Mouse (Mus musculus) megakaryocyte, embryonic 14.5 days (primary cell): ENCODE measurements at regions not wholly inside any gene's neighbourhood (a gene's known extent, or its start where the extent isn't known, plus 50 kb on each side); places are given as distances from the start of the nearest gene placed in this dataset.
A peak's percentile ranks its signal among the peaks of the same experiment; 100 is the strongest.

Source experiments
- H3K27me3 ChIP-seq: replicated peaks from 2 replicates; pipeline ENCODE3; 2012; ENCODE audit warnings: inconsistent platforms
- H3K36me3 ChIP-seq: replicated peaks from 2 replicates; pipeline ENCODE3; 2012; ENCODE audit warnings: low read length, inconsistent platforms, mixed read lengths
- H3K4me1 ChIP-seq: 2 replicates; pipeline ENCODE4 v1.6.1; 2012; ENCODE audit warnings: inconsistent platforms
- H3K4me3 ChIP-seq: replicated peaks from 2 replicates; pipeline ENCODE3; 2012; ENCODE audit warnings: moderate library complexity, mild to moderate bottlenecking, inconsistent platforms
- H3K9me3 ChIP-seq: 2 replicates; pipeline ENCODE4 v1.6.1; 2012; ENCODE audit warnings: inconsistent platforms
- FLI1 ChIP-seq: IDR thresholded peaks from 2 replicates; pipeline ENCODE4 v1.6.1; 2012; ENCODE audit warnings: low read length, inconsistent platforms, mixed read lengths
- GATA1 ChIP-seq: IDR thresholded peaks from 3 replicates; pipeline ENCODE4 v1.6.1; 2012; ENCODE audit warnings: mixed read lengths, low read length, inconsistent platforms, borderline replicate concordance

DNA sequence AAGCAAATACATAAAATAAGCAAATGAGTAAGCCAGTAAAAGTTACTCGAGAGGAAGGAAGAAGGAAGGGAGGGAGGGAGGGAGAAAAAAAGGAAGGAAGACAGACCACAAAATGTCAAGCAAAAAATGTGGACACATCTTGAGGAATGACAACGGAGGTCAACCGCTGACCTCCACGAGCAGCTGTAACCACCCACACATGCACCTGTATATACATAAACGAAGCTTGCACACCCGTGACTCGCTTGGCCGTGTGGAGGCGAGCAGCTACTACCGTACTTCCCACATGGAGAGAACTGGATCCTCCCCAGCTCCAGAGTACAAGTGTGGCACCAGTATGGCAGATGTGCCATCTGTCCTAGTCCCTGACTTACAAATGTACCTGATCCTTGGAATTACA lies 220.1 kb downstream of the Rplp1 start:
- Histone ChIP-seq H3K36me3 (no peaks in the 10 kb centered on the region), H3K27me3 (peaks cover 93% of the 10 kb centered on the region), H3K4me1 (peaks cover 18% of the 10 kb centered on the region), H3K4me3 (no peak overlapping the region), H3K9me3 (peaks cover 9% of the 10 kb centered on the region)
- TF ChIP-seq GATA1 (no peak), FLI1 (no peak)

DNA sequence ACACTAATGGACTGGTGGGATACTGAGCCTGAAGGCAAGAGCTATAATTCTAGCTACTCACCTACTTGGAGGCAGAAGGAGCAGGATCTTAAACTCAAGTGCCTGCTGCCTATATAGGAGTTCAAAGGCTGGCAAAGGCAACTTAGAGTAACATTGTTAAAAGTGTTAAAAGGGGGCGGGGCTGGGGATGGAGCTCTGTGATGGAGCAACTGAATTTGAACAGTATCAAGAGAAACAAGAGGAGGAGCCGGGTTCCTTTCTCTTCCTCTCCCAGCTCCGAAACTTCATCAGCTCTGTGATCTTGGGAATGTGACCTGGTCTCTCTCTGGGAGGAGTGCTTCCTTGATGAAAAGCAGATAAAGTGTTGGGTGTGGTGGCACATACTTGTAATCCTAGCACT lies 223.6 kb downstream of the Rplp1 start:
- no peak overlapping the region for H3K4me3 ChIP-seq
- H3K9me3 ChIP-seq = peaks cover 2% of the 10 kb centered on the region; the same call in 1 of the 2 replicates
- peaks cover 99% of the 10 kb centered on the region for H3K27me3 ChIP-seq
- TF ChIP-seq FLI1 (no peak), GATA1 (no peak)
- no peaks in the 10 kb centered on the region for H3K36me3 ChIP-seq
- peaks cover 28% of the 10 kb centered on the region for H3K4me1 ChIP-seq

DNA sequence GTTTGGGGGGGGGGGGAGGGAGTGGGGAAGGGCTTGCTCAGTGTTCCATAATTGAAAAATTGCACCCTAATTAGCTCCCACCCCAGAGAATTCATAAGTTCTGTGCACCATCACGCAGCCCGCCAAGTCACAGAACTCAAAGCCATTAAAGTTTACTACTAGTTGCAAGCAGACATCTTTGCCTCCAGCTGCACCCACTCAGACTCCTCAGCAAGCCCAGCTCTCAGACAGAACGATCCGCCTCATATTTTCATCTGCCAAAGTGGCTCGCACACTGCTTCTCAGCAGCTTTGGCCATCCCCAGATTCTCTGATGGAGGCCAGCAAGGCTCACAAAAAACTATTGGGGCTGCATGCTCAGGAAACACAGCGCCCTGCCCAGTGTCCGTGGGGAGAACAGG lies 224.4 kb downstream of the Rplp1 start:
- Histone ChIP-seq H3K4me3 (no peak overlapping the region), H3K36me3 (no peaks in the 10 kb centered on the region), H3K9me3 (peaks cover 6% of the 10 kb centered on the region; the same call in 1 of the 2 replicates), H3K27me3 (peaks cover 99% of the 10 kb centered on the region), H3K4me1 (peaks cover 22% of the 10 kb centered on the region)
- TF ChIP-seq FLI1 (no peak), GATA1 (no peak)

DNA sequence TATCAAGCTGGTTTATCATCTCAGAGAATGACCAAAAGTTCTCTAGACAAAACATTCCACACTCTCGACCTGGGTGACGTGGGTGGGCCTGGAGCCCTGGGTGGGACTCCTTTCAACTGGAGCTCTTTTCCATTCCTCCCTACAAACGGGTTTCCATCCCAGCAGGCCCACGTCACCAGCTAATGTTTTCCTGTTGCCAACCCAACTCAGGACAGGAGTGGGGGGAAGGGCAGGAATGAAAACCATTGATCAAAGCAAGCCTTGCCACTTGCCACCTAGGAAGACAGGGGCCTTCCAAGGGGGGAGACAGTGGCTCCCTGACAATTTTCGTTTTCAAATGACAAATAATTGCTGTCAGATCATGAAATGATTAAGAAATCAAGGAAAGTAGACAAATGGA lies 224.8 kb downstream of the Rplp1 start:
- Histone ChIP-seq H3K9me3 (peaks cover 7% of the 10 kb centered on the region), H3K4me1 (peaks cover 21% of the 10 kb centered on the region), H3K27me3 (peaks cover 98% of the 10 kb centered on the region), H3K4me3 (no peak overlapping the region), H3K36me3 (no peaks in the 10 kb centered on the region)
- no peak for TF ChIP-seq GATA1
- no peak for TF ChIP-seq FLI1

DNA sequence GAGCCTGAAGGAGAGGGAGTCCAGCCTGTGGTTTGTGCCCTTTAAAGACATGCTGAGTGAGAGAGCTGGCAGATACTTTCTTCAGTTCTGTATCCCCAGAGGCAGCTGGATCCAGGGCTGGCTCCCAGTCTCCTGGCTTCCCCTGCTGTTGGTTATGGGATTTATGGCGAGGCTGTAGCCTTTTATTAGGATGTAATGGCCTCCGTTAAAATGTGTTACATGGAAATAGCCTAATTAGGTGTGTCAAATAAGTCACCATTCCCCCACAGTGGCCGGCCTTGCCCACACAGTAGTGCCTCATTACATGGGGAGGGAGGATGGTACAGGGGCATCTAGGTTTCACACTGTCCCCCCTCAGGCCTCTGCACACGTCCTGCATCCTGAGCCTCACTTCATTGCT lies 230.8 kb downstream of the Rplp1 start:
- H3K4me3 ChIP-seq = no peak overlapping the region
- H3K9me3 ChIP-seq = peaks cover 7% of the 10 kb centered on the region

DNA sequence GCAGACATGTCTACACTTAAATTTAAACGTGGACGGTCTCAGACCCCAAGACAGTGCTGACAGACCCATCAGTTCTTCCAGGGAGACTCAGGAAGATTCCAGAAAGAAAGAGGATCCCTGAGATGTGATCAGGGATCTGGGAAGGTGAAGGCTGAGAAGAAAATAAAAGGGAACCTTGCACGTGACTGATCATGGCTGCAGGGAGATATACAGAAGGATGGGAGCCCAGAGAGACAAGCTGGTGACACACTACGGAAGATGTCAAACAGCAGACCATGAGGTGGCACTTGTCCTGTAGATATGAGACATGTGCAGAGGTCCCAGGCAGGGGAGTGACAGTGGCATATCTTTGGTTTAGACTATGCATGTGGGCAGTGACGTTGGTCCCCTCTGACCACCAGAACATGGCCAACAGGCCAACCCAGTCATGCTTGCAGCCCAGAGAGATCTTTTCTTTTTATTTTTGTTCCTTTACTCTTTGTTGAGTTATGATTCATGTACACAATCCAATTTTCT lies 231.5 kb downstream of the Rplp1 start:
- Histone ChIP-seq H3K27me3 (peaks cover 89% of the 10 kb centered on the region), H3K4me3 (peak overlapping the region; percentile 69), H3K4me1 (peaks cover 64% of the 10 kb centered on the region), H3K9me3 (peaks cover 7% of the 10 kb centered on the region), H3K36me3 (no peaks in the 10 kb centered on the region)
- no peak for TF ChIP-seq FLI1
- TF ChIP-seq GATA1 = no peak

More for the DNA sequence above, 230.8 kb downstream of the Rplp1 start:
- H3K36me3 ChIP-seq = no peaks in the 10 kb centered on the region
- H3K27me3 ChIP-seq = peaks cover 89% of the 10 kb centered on the region
- H3K4me1 ChIP-seq = peaks cover 63% of the 10 kb centered on the region
- no peak for TF ChIP-seq FLI1
- no peak for TF ChIP-seq GATA1

DNA sequence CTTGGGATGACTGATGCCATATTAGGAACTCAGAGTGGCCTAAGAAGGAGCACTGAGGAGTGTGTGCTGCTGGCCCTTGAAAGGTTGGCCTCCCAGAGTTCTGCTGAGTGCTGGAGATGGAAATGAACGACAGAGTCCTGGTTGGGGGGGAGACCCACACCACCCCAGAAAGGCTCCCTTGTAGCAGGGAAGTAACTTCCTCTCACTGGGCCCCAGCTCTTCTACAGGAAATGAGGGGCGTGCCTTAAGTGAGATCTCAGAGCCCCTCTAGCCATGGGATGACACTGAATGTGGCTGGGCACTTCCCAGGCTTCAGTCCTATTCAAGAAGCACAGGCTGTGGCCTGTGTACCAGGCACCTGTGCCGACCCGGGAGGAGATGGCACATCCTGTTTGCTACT lies 232.0 kb downstream of the Rplp1 start:
- Histone ChIP-seq H3K4me3 (peak overlapping the region; percentile 69), H3K4me1 (peaks cover 62% of the 10 kb centered on the region), H3K9me3 (peaks cover 7% of the 10 kb centered on the region), H3K36me3 (no peaks in the 10 kb centered on the region), H3K27me3 (peaks cover 89% of the 10 kb centered on the region)
- TF ChIP-seq FLI1 (no peak), GATA1 (no peak)

DNA sequence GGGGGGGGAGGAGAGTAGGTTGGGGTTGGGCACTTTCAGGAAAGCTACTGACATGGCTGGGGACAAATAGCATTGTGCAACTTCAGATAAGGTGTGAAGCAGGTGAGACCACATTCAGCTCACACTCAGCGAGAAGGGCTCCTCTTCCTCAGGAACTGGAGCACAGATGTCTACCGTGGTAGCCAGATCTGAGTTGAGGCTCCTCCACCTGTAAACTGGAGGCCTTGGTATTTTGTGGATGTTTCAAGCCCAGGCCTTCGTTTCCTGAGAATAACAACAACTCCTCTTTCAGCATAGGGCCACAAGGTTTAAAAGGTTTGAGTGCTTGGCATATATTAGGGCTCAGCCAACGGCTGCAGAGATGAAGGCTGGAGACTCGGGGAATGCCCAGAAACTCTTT lies 232.9 kb downstream of the Rplp1 start:
- Histone ChIP-seq H3K36me3 (no peaks in the 10 kb centered on the region), H3K4me1 (peaks cover 63% of the 10 kb centered on the region), H3K27me3 (peaks cover 88% of the 10 kb centered on the region), H3K9me3 (peaks cover 7% of the 10 kb centered on the region), H3K4me3 (peak overlapping the region; percentile 80)
- TF ChIP-seq GATA1 (no peak), FLI1 (no peak)

DNA sequence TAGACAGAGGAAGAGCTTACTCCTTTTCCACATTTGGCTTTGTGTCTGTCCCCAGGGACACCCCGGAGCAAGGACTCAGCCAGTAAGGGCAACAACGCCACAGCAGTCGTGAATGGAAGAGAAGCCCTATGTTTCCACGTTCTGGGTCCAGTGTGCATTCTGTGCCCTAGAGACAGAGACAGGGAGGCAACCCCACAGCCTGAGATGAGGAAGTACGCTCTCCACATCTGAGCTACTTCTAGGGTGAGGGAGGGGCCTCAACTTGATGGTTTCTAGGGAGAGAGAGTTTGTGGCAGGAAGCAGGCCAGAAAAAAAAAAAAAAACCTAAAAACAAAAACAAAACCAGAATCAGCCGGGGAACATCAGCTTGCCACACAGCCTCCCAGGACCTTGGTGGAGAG lies 233.4 kb downstream of the Rplp1 start:
- Histone ChIP-seq H3K27me3 (peaks cover 86% of the 10 kb centered on the region), H3K4me3 (peak overlapping the region; percentile 67), H3K9me3 (peaks cover 7% of the 10 kb centered on the region), H3K4me1 (peaks cover 63% of the 10 kb centered on the region), H3K36me3 (no peaks in the 10 kb centered on the region)
- TF ChIP-seq FLI1 = no peak
- no peak for TF ChIP-seq GATA1

DNA sequence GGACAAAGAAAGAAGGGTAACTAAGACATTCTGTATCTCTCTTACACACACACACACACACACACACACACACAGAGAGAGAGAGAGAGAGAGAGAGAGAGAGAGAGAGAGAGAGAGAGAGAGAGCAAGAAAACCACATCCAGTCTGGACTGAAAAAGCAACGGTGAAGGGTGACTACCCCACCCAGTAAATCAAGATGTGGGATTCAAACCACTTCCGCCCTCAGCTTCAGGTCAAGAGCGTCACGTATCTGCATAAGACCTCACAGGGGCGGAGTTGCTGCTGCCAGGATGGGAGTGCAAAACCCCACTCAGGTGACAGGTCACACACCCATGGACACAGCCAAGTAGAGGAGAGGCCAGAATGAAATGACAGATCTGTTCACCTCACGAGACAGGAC lies 234.7 kb downstream of the Rplp1 start:
- no peaks in the 10 kb centered on the region for H3K36me3 ChIP-seq
- no peak for TF ChIP-seq FLI1
- no peak for TF ChIP-seq GATA1
- H3K4me1 ChIP-seq = peaks cover 63% of the 10 kb centered on the region
- H3K4me3 ChIP-seq = no peak overlapping the region
- H3K9me3 ChIP-seq = no peaks in the 10 kb centered on the region; the same call in 1 of the 2 replicates
- peaks cover 87% of the 10 kb centered on the region for H3K27me3 ChIP-seq

DNA sequence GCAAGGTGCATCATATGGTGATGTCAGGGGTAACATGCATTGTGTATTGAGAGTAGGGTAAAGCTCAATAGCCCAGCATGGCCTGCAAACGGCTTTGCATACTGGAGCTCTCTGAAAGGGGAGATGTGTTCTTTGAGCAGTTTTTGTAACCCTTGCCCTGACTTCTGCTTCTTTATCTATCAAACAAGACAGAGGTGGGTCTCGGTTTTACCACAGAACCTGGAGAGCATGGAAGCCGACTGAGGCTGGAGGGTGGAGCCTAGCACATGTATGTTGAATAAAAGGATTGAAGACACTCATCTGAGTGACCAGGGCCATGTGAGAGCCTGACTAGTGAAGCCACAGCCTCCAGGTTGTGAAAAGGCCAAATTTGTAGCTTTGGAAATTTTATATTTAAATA lies 236.7 kb downstream of the Rplp1 start:
- Histone ChIP-seq H3K36me3 (no peaks in the 10 kb centered on the region), H3K9me3 (no peaks in the 10 kb centered on the region), H3K27me3 (peaks cover 87% of the 10 kb centered on the region), H3K4me3 (no peak overlapping the region), H3K4me1 (peaks cover 48% of the 10 kb centered on the region)
- TF ChIP-seq FLI1 (no peak), GATA1 (no peak)
